Mouse (Mus musculus): ENCODE data around the gene Foxk2. TPM values are rescaled to one million over a fixed set of nuclear protein-coding genes. Genes with fewer than 3 reads are reported as not detected.

The Foxk2 gene
- 31.0 TPM for polyA plus RNA-seq (2014; fragmentation: Illumina TruSeq; extraction: RNeasy Lipid Tissue Mini Kit (QIAGEN cat#74804); ENCODE audit: low read depth, low replicate concordance)

GRCm38 (mm10) chr11:121259160-121260100 is at the start of gene Foxk2:
Gene Foxk2 (plus strand): TSS chr11:121259990.

DNA sequence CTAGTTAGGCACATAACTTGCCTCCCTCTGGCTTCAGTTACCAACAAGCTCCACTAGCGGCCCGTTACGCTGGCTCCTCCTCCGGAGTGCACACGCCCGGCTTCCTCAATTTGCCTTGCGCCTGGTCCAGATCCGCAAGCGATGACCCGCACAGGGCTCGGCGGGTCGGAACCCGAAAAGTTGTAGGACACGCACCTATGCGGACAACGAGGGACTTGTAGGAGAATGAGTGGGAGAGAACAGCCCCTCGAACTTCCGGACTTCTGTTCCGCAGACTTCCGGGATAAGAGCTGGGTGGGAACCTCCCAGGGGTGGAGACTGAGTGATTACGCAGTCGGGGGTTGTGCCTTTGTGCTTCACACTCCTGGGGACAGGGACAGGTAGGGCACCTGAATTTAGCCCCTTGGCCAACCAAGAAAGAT is 30.8 kb upstream of the Foxk2 start, which contains the start of gene Cybc1:
Gene Cybc1 (minus strand): TSS at position 305 of the 422 bp plus-strand sequence.

GRCm38 (mm10) chr11:121236564-121237344 is 23.0 kb upstream of the Foxk2 start, which contains the start of gene Narf:
Gene Narf (plus strand): TSS chr11:121237253.

DNA sequence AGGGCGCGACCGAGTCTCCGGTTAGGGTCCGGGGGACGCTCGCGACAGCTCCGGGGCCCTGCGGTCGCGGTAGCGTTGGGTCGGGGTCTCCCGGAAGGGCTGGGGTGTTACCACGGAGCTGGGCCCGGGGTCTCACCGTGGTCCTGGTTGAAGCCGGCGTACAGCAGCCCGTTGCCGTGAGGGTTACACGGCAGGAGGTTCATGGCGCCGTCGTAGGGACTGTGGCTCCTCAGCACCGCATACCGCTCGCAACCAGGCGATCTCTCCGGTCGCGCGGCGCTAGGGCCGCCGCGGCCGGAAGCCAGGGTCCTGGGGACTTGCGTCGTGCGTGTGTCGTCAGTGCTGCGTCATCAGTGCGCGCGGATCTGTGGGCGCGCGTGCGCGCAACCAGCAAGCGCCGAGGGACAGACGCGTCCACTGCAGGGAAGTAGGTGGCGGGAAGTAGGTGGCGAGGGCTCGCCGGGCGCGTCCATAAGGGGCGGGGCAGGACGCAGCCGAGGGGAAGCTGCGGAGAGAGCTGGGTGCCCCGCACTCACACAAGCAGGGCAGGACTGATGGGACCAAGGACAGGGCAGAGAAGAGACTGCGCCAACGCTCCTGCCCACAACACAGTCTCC is 94.4 kb downstream of the Foxk2 start, which contains the start of gene Wdr45b:
Gene Wdr45b (minus strand): TSS at position 355 of the 617 bp plus-strand sequence.

Other genes with a start within 250 kb of the Foxk2 start
- gene Cd7, start 220.6 kb upstream of the Foxk2 start, polyA plus RNA-seq (2014; fragmentation: Illumina TruSeq; extraction: RNeasy Lipid Tissue Mini Kit (QIAGEN cat#74804); ENCODE audit: low read depth, low replicate concordance): 1.7 TPM
- 6.3 TPM for gene Sectm1b, start 196.4 kb upstream of the Foxk2 start, polyA plus RNA-seq (2014; fragmentation: Illumina TruSeq; extraction: RNeasy Lipid Tissue Mini Kit (QIAGEN cat#74804); ENCODE audit: low read depth, low replicate concordance)
- 3.5 TPM for gene Sectm1a, start 178.8 kb upstream of the Foxk2 start, polyA plus RNA-seq (2014; fragmentation: Illumina TruSeq; extraction: RNeasy Lipid Tissue Mini Kit (QIAGEN cat#74804); ENCODE audit: low read depth, low replicate concordance)
- 0.38 TPM for gene Tex19.2, start 141.3 kb upstream of the Foxk2 start, polyA plus RNA-seq (2014; fragmentation: Illumina TruSeq; extraction: RNeasy Lipid Tissue Mini Kit (QIAGEN cat#74804); ENCODE audit: low read depth, low replicate concordance)
- not detected for gene Tex19.1, start 113.8 kb upstream of the Foxk2 start, polyA plus RNA-seq (2014; fragmentation: Illumina TruSeq; extraction: RNeasy Lipid Tissue Mini Kit (QIAGEN cat#74804); ENCODE audit: low read depth, low replicate concordance)
- gene Uts2r, start 99.7 kb upstream of the Foxk2 start, polyA plus RNA-seq (2014; fragmentation: Illumina TruSeq; extraction: RNeasy Lipid Tissue Mini Kit (QIAGEN cat#74804); ENCODE audit: low read depth, low replicate concordance): not detected
- gene Hexdc, start 55.6 kb upstream of the Foxk2 start, polyA plus RNA-seq (2014; fragmentation: Illumina TruSeq; extraction: RNeasy Lipid Tissue Mini Kit (QIAGEN cat#74804); ENCODE audit: low read depth, low replicate concordance): 23.5 TPM
- gene Ogfod3, start 55.3 kb upstream of the Foxk2 start, polyA plus RNA-seq (2014; fragmentation: Illumina TruSeq; extraction: RNeasy Lipid Tissue Mini Kit (QIAGEN cat#74804); ENCODE audit: low read depth, low replicate concordance): 35.1 TPM
- gene Cybc1, start 30.7 kb upstream of the Foxk2 start, polyA plus RNA-seq (2014; fragmentation: Illumina TruSeq; extraction: RNeasy Lipid Tissue Mini Kit (QIAGEN cat#74804); ENCODE audit: low read depth, low replicate concordance): 34.5 TPM
- gene Narf, start 22.7 kb upstream of the Foxk2 start, polyA plus RNA-seq (2014; fragmentation: Illumina TruSeq; extraction: RNeasy Lipid Tissue Mini Kit (QIAGEN cat#74804); ENCODE audit: low read depth, low replicate concordance): 16.1 TPM
- gene Wdr45b, start 94.5 kb downstream of the Foxk2 start, polyA plus RNA-seq (2014; fragmentation: Illumina TruSeq; extraction: RNeasy Lipid Tissue Mini Kit (QIAGEN cat#74804); ENCODE audit: low read depth, low replicate concordance): 39.8 TPM
- gene Rab40b, start 128.3 kb downstream of the Foxk2 start, polyA plus RNA-seq (2014; fragmentation: Illumina TruSeq; extraction: RNeasy Lipid Tissue Mini Kit (QIAGEN cat#74804); ENCODE audit: low read depth, low replicate concordance): 10.5 TPM
- 11.6 TPM for gene Fn3krp, start 161.4 kb downstream of the Foxk2 start, polyA plus RNA-seq (2014; fragmentation: Illumina TruSeq; extraction: RNeasy Lipid Tissue Mini Kit (QIAGEN cat#74804); ENCODE audit: low read depth, low replicate concordance)
- gene Fn3k, start 174.9 kb downstream of the Foxk2 start, polyA plus RNA-seq (2014; fragmentation: Illumina TruSeq; extraction: RNeasy Lipid Tissue Mini Kit (QIAGEN cat#74804); ENCODE audit: low read depth, low replicate concordance): 3.0 TPM
- gene Tbcd, start 192.0 kb downstream of the Foxk2 start, polyA plus RNA-seq (2014; fragmentation: Illumina TruSeq; extraction: RNeasy Lipid Tissue Mini Kit (QIAGEN cat#74804); ENCODE audit: low read depth, low replicate concordance): 49.8 TPM

Data from adipose tissue, adult 10 weeks (tissue).